Mouse (Mus musculus) liver, adult 2 months (tissue): ENCODE results near the gene Olfr194.

Source experiments
- CTCF ChIP-seq: fragments of 200-500 bp; IDR thresholded peaks from 2 replicates; pipeline ENCODE4 v1.5.1; 2011; ENCODE audit warnings: low read depth, low read length, control low read depth
- POLR2A ChIP-seq: fragments of 200-500 bp; IDR thresholded peaks from 2 replicates; pipeline ENCODE4 v1.6.1; 2011; ENCODE audit warnings: low read length, control low read depth; ENCODE audit not compliant: insufficient read depth; ENCODE audit errors: extremely low read depth

DNA sequence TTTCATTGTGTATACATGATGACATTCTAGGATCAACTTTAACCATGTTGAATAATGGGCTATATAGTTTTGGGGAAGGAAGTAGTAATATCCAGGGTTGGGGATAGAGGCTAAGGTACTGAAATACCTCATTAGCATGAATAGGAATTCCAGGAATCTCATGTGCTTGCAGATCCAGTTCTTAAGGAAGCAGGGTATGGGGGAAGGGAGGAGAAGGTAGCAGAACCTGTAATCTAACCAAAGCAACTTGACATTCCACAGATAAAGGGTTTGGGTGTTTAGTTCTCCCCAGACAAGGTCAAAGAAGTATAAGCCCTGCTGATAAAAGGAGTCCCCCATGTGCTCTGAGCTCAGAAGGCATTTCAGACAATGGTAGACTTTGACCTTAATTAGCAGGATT lies 20.2 kb upstream of the Olfr194 start:
- TF ChIP-seq CTCF = no peak
- no peak for TF ChIP-seq POLR2A
